ENCODE assay signal across 29 mouse cellular contexts in the genomic region with DNA sequence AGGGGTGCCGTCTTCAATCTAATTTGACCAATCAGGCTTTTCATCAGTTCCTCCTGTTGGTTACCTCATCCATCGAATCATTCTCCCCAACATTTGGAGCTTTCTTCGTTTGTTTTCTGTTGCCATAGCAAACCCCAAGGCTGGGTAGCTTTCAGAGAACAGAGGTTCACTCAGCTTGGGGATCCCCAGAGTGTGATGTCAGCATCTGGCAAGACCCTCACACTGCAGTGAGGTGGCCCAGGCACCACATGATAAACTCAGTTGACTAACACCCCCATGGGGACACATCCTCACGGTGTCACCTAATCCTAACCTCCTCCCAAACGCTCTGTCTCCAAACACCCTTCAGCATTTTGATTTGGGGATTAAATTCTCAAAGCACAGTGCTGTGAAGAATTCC. TPM values are rescaled to one million over a fixed set of nuclear protein-coding genes. Genes with fewer than 3 reads are reported as not detected.
DNase-seq lines count a peak whose midpoint lies in the region; ATAC-seq lines count a peak whose summit lies in the region.
"Had no signal": no experiment of that assay in that cellular context is flagged by ENCODE, and none has a peak within 500 bp of the region (broad histone marks: within the 10 kb centered on the region; RNA-seq: fewer than 3 reads in every experiment).

No protein-coding gene starts in this region.

- intact Hi-C loops in heart, postnatal 10 days (cut with DNase I), result no loop called here

- no peak overlapping the region for H3K4me3 ChIP-seq in liver, embryonic 15.5 days (replicated peaks)
- H3K4me3 ChIP-seq: embryonic facial prominence, embryonic 10.5 days; embryonic facial prominence, embryonic 15.5 days; forebrain, embryonic 13.5 days; heart, adult 2 months; layer of hippocampus, adult 2 months; midbrain, embryonic 13.5 days had no signal

- H3K27ac ChIP-seq in liver, embryonic 15.5 days (replicated peaks), result 0 out of 2 replicates have a peak overlapping the region, but pooled peaks have one; percentile 14
- H3K27ac ChIP-seq: embryonic facial prominence, embryonic 10.5 days; embryonic facial prominence, embryonic 15.5 days; forebrain, embryonic 13.5 days; heart, adult 2 months; layer of hippocampus, adult 2 months; midbrain, embryonic 13.5 days had no signal

- 80% methylated on average over 5 of the region's 5 CpGs for WGBS in liver, embryonic 15.5 days (ENCODE audit: insufficient replicate concordance)

- peaks cover 90% of the 10 kb centered on the region for H3K4me1 ChIP-seq in liver, embryonic 15.5 days (replicated peaks)

- no peaks in the 10 kb centered on the region for H3K36me3 ChIP-seq in liver, embryonic 15.5 days (replicated peaks)
- H3K36me3 ChIP-seq in splenic B cell, adult 2 months (ENCODE audit: control insufficient read depth, insufficient read depth, low read length, poor library complexity, severe bottlenecking), result no peaks in the 10 kb centered on the region
- H3K36me3 ChIP-seq: embryonic facial prominence, embryonic 10.5 days; embryonic facial prominence, embryonic 15.5 days; G1E; midbrain, embryonic 13.5 days had no signal

- H3K9ac ChIP-seq in liver, embryonic 15.5 days, result no peak overlapping the region
- H3K9ac ChIP-seq: embryonic facial prominence, embryonic 15.5 days; forebrain, embryonic 13.5 days; midbrain, embryonic 13.5 days had no signal

- ATAC-seq in liver, embryonic 15.5 days (ENCODE audit: insufficient read depth), result no peak
- ATAC-seq: forebrain, embryonic 13.5 days; hindbrain, embryonic 16.5 days; midbrain, embryonic 13.5 days had no signal

- H3K4me2 ChIP-seq in liver, embryonic 15.5 days, result no peak overlapping the region
- H3K4me2 ChIP-seq: embryonic facial prominence, embryonic 15.5 days; forebrain, embryonic 13.5 days; midbrain, embryonic 13.5 days had no signal

- H3K27me3 ChIP-seq in liver, embryonic 15.5 days, result no peaks in the 10 kb centered on the region
- no peaks in the 10 kb centered on the region for H3K27me3 ChIP-seq in splenic B cell, adult 2 months (ENCODE audit: control insufficient read depth, insufficient read depth, low read length, poor library complexity, severe bottlenecking)
- H3K27me3 ChIP-seq: embryonic facial prominence, embryonic 15.5 days; megakaryocyte, embryonic 14.5 days; midbrain, embryonic 13.5 days had no signal

- no peaks in the 10 kb centered on the region for H3K9me3 ChIP-seq in liver, embryonic 15.5 days (replicated peaks)
- H3K9me3 ChIP-seq: embryonic facial prominence, embryonic 10.5 days; embryonic facial prominence, embryonic 15.5 days; forebrain, embryonic 13.5 days; G1E; megakaryocyte, embryonic 14.5 days; midbrain, embryonic 13.5 days had no signal

- peak; percentile 27 for DNase-seq in heart, adult 8-10 months (ENCODE audit: low spot score)
- DNase-seq in heart, postnatal 10 days, result no peak
- no peak for DNase-seq in liver
- DNase-seq in gastrocnemius, postnatal 25 days, result peak; percentile 49
- peak; percentile 20 for DNase-seq in splenic B cell, adult 2 months (ENCODE audit: low read depth, low spot score)
- no peak for DNase-seq in right cerebral cortex, postnatal 10 days (ENCODE audit: low spot score in 2 of 2)
- DNase-seq: adrenal gland, adult 8-10 months; cerebellum, adult 8-10 months; cerebellum, postnatal 25 days; kidney, adult 18-20 months; kidney, postnatal 36 days; left cerebral cortex, postnatal 4 days; right cerebral cortex, adult 18-20 months; right cerebral cortex, postnatal 4 days had no signal

RNA-seq across cellular contexts. Expression of a gene that starts 12.6 kb away (rescaled TPM):
- total RNA-seq in heart, adult 8-10 months (2022), result 1 to 10 TPM in 3 of 4 experiments, under 1 TPM in 1; 0.53 to 1.2 (median 1.1) TPM
- 1 to 10 TPM; 2.8 to 3.0 TPM for total RNA-seq in heart, postnatal 10 days (2021)
- 0.15 and 0.16 TPM in 2 replicates for polyA plus RNA-seq in liver, embryonic 15.5 days (2015; fragmentation: Nextera tagmentation; extraction: Ambion mirVana)
- 1 to 10 TPM; 1.0 to 1.2 TPM for total RNA-seq in gastrocnemius, postnatal 25 days (2021)
- total RNA-seq: monocyte, adult 5-6 weeks; neutrophil, adult 5-6 weeks had no signal
- polyA plus RNA-seq: G1E had no signal

RNA-seq across cellular contexts. Expression of a gene that starts 34.6 kb away (rescaled TPM):
- total RNA-seq in heart, adult 8-10 months (2022), result 1 to 10 TPM in 3 of 4 experiments, under 1 TPM in 1; 0.81 to 3.6 (median 1.6) TPM
- total RNA-seq in heart, postnatal 10 days (2021), result 1 to 10 TPM in 1 of 2 experiments, under 1 TPM in 1; 0.72 to 1.3 TPM
- 26.8 and 29.9 TPM in 2 replicates for polyA plus RNA-seq in liver, embryonic 15.5 days (2015; fragmentation: Nextera tagmentation; extraction: Ambion mirVana)
- total RNA-seq in gastrocnemius, postnatal 25 days (2021), result not detected
- total RNA-seq: left cerebral cortex, postnatal 4 days had no signal
- polyA plus RNA-seq: C2C12; liver, adult 2 months; testis, adult 2 months had no signal

Comparison
In these comparisons a context has a peak if more than half of its experiments do, and no peak if none do; other contexts are left out.
1. DNase-seq: peak in heart, adult 8-10 months (single experiment), gastrocnemius, postnatal 25 days (single experiment) and splenic B cell, adult 2 months (single experiment); none in heart, postnatal 10 days (0 of 2), liver (single experiment) and right cerebral cortex, postnatal 10 days (0 of 2).